Mouse (Mus musculus) effector memory CD4-positive, alpha-beta T cell, adult 7 months (primary cell): ENCODE results near the gene Gap43. TPM values are rescaled to one million over a fixed set of nuclear protein-coding genes. Genes with fewer than 3 reads are reported as not detected.

ENCODE experiments used
- polyA plus RNA-seq: library from polyadenylated mRNA; unstranded; fragments of 100-300 nt; shearing (Covaris generic); gene quantifications from one replicate; pipeline ENCODE4 v1.2.1, GENCODE M21; 2017

Gap43 gene
- polyA plus RNA-seq, result not detected

DNA sequence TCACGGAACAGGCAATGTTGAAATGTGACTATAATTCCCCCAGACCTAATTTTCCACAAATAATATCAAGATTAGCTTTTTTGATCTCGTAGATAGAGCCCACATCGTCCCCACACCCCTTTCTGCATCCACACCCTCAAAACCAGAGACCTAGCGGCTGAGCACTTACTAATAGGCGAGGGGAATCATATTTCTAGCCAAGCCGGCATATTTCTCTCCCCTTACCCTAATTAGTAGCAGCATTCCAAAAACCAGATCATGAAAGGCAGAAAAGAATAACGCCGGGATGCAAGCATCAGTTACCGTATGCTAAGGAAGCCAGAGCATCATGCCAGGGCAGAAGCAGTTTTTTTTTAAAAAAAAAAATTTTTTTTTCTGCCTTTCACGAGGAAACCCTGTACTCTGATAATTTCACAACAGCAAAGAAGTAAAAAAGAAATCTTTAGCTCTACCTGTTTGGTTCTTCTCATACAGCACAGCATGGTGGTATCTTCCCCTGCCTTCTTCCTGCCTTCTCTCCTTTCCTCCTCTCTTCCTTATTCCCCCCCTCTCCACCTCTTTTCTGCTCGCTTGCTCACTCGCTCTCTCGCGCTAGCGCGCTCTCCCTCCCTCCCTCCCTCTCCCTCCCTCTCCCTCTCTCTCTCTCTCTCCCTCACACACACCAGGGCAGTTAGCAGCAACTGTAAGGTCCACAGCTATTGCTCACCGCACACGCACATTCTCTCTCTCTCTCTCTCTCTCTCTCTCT lies at the start of gene Gap43:
Gap43 (minus strand) TSS at position 631 of the 748 bp plus-strand sequence.

